Mouse (Mus musculus): ENCODE results near the gene Il18r1.

DNA sequence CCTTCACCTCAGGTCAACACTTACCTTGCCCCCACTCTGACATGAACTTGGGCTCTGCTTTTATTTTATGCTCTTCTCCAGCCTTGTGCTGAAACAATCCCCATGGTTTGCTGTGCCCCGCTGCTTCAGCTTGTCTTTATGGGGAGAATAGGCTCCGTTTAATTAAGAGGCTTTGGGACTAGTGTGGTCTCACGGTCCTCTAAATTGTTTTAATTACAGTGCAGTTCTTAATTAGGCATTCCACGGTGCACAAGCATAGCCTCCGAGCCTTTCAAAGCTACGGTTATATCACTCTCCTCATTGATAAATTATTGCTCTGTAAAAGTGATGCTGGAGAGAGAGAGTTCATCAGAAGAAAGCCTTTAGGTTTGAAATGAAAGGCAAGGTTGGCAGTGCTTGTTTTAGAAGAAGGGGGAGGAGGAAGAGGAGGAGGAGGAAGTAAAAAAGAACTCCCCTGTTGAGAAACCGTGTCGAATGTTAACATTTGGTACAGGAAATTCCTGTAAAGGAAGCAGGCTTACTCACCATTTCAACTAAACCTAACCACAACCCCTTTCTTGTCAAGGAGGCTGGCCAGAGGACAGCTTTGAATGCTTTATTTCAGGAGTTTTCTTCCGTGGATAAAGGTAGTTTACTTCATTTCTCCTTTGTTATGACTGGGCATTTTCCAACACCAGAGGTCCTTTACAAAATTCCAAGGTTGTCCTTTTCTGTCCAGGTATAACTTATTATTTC, 49.7 kb downstream of the Il18r1 start, which contains the start of gene Il18rap:
- TF ChIP-seq POLR2AphosphoS5 (IDR thresholded peaks at IDR 0.05; ENCODE audit: insufficient replicate concordance, low read depth, low read length) (no peak), GATA1 (IDR thresholded peaks at IDR 0.05; ENCODE audit: borderline replicate concordance, low read length) (no peak)

Data from G1E (cell line).